Mouse (Mus musculus): Measurements from ENCODE around the gene Slc35f6.

DNA sequence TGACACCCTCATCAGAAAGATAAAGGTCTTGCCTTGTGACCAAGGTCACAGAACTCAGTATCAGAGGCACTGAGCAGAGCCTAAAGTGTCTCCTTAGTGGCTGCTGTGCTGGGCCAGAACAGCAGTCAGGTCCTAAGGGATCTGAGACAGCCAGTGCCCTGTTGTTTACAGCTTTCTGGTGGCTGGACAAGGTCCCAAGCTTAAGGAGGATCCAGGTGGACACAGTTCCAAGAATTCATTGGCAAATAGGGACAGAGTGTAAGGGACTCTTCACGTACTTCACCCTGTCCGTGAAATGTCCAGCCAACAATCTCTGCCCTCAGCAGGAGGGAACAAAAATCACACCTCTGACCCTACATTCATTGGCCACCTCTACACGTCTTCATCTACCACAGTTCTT, 19.2 kb upstream of the Slc35f6 start:
- TF ChIP-seq MAFK (IDR thresholded peaks at IDR 0.05; ENCODE audit: insufficient read depth, low read depth, low read length) (no peak), HCFC1 (IDR thresholded peaks at IDR 0.05; ENCODE audit: borderline replicate concordance, insufficient read depth, low read length) (no peak), ZNF384 (IDR thresholded peaks at IDR 0.05; ENCODE audit: low read depth, low read length) (no peak), ZC3H11A (IDR thresholded peaks at IDR 0.05; ENCODE audit: borderline replicate concordance, low read depth, low read length) (no peak)

All from ES-E14 (cell line).